Mouse (Mus musculus): ENCODE measurements around the gene Cab39.

DNA sequence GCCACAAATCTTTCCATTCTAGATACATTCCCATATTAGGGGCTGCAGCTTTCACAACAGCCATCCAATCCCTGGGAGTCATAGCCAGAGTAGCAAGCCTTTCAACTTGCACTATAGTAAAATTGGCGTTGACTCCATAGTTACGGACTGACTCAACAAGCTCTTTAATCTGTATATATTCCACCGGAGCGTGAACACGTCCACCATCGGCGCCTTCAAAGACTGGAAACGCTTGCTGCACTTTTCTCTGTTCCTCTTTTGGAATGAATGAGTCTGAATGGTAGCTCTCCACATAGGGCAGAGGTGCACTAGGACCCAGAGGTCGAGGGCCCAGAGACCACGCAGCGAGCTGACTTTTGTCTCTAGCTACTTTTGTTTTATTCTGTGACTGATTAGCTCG is 88.8 kb downstream of the Cab39 start:
- TF ChIP-seq EP300 (IDR thresholded peaks at IDR 0.05) = no peak
- TF ChIP-seq CTCF (IDR thresholded peaks at IDR 0.05) = no peak

Data from lung, postnatal 0 days (tissue).